Mouse (Mus musculus) midbrain, embryonic 10.5 days (tissue): Measurements from ENCODE around the gene Cd19. TPM values are rescaled to one million over a fixed set of nuclear protein-coding genes. Genes with fewer than 3 reads are reported as not detected.
A peak's percentile ranks its signal among the peaks of the same experiment; 100 is the strongest.
"Not testable (repeated sequence)": the region's sequence is repeated elsewhere in the genome, so short reads cannot be mapped to it uniquely, and the experiment has no call there.

Experiments used
- DNase-seq: peaks from one replicate; pipeline ENCODE4 v3.0.0-alpha.2; 2017; ENCODE audit warnings: low spot score
- H3K27ac ChIP-seq: fragments of 300-500 bp; sonication (generic); replicated peaks from 2 replicates; pipeline ENCODE4 v1.5.1; 2016; ENCODE audit warnings: mild to moderate bottlenecking
- H3K27me3 ChIP-seq: fragments of 300-500 bp; sonication (generic); 2 replicates; pipeline ENCODE4 v1.6.1; 2016; ENCODE audit warnings: low read depth, mild to moderate bottlenecking; ENCODE audit not compliant: poor library complexity, severe bottlenecking
- H3K36me3 ChIP-seq: fragments of 300-500 bp; sonication (generic); 2 replicates; pipeline ENCODE4 v1.6.1; 2016; ENCODE audit warnings: mild to moderate bottlenecking, moderate library complexity
- H3K4me1 ChIP-seq: fragments of 300-500 bp; sonication (generic); 2 replicates; pipeline ENCODE4 v1.6.1; 2016
- H3K4me3 ChIP-seq: fragments of 300-500 bp; sonication (generic); 2 replicates; pipeline ENCODE4 v1.5.1; 2016; ENCODE audit warnings: mild to moderate bottlenecking, moderate library complexity
- H3K9me3 ChIP-seq: fragments of 300-500 bp; sonication (generic); replicated peaks from 2 replicates; pipeline ENCODE4 v1.6.1; 2016; ENCODE audit warnings: mild to moderate bottlenecking
- WGBS: fragments of 180-500 bp; shearing (Covaris S2); methylation state at CpG from one replicate; pipeline ENCODE4 v1.1.7; 2016; 5-methylcytosine and 5-hydroxymethylcytosine counted together
- polyA plus RNA-seq: library from polyadenylated mRNA; unstranded; fragments of >200 nt; fragmentation: Nextera tagmentation; extraction: Ambion mirVana; gene quantifications from 2 replicates; pipeline ENCODE4 v1.2.1, GENCODE M21; 2016

Gene Cd19
- polyA plus RNA-seq, 1 experiment from 2014 or later = 0.16 TPM

- peaks cover 24% of the 10 kb centered on the region for H3K4me1 ChIP-seq
- no peaks in the 10 kb centered on the region for H3K36me3 ChIP-seq
- under 1% methylated on average over 82 of the region's 82 CpGs for WGBS
- H3K27ac ChIP-seq = peak within 1 kb of the TSS; percentile 96
- H3K9me3 ChIP-seq = no peaks in the 10 kb centered on the region
- no peaks in the 10 kb centered on the region; the same call in 1 of the 2 replicates for H3K27me3 ChIP-seq
- H3K4me3 ChIP-seq = peak within 1 kb of the TSS; percentile 69
- DNase-seq = peak; percentile 97
Observed at GRCm38 (mm10) chr7:126428631-126429502, 14.2 kb upstream of the Cd19 start, which contains the start of gene Rabep2. Rabep2 (plus strand) TSS chr7:126428759.

GRCm38 (mm10) chr7:126428154-126428553, 13.5 kb upstream of the Cd19 start:
- DNase-seq = peak; percentile 16
- peak overlapping the region; percentile 96 for H3K27ac ChIP-seq
- H3K36me3 ChIP-seq = no peaks in the 10 kb centered on the region
- H3K27me3 ChIP-seq = no peaks in the 10 kb centered on the region; the same call in 1 of the 2 replicates
- H3K4me1 ChIP-seq = peaks cover 24% of the 10 kb centered on the region
- 25% methylated on average over 4 of the region's 4 CpGs for WGBS
- H3K4me3 ChIP-seq = peak overlapping the region; percentile 69
- H3K9me3 ChIP-seq = no peaks in the 10 kb centered on the region

- no peak overlapping the region for H3K27ac ChIP-seq
- no peak for DNase-seq
- H3K4me3 ChIP-seq = peak overlapping the region; percentile 9; the same call in 1 of the 2 replicates
- 54% methylated on average over 12 of the region's 13 CpGs for WGBS
- H3K27me3 ChIP-seq = no peaks in the 10 kb centered on the region; the same call in 1 of the 2 replicates
- no peaks in the 10 kb centered on the region for H3K9me3 ChIP-seq
- H3K36me3 ChIP-seq = no peaks in the 10 kb centered on the region
- peaks cover 24% of the 10 kb centered on the region for H3K4me1 ChIP-seq
Observed at GRCm38 (mm10) chr7:126427323-126427860, 12.7 kb upstream of the Cd19 start.

GRCm38 (mm10) chr7:126424161-126424560, 9.5 kb upstream of the Cd19 start:
- peaks cover 17% of the 10 kb centered on the region for H3K4me1 ChIP-seq
- no peak for DNase-seq
- H3K4me3 ChIP-seq = no peak overlapping the region
- H3K27ac ChIP-seq = no peak overlapping the region
- no peaks in the 10 kb centered on the region for H3K9me3 ChIP-seq
- WGBS = 84% methylated on average over 6 of the region's 6 CpGs
- H3K36me3 ChIP-seq = no peaks in the 10 kb centered on the region
- no peaks in the 10 kb centered on the region; the same call in 1 of the 2 replicates for H3K27me3 ChIP-seq

- peaks cover 12% of the 10 kb centered on the region for H3K4me1 ChIP-seq
- DNase-seq = no peak
- H3K36me3 ChIP-seq = no peaks in the 10 kb centered on the region
- no peak overlapping the region for H3K4me3 ChIP-seq
- H3K27me3 ChIP-seq = peaks cover 10% of the 10 kb centered on the region; the same call in 1 of the 2 replicates
- 88% methylated on average over 5 of the region's 5 CpGs for WGBS
- no peak overlapping the region for H3K27ac ChIP-seq
- H3K9me3 ChIP-seq = no peaks in the 10 kb centered on the region
Observed at GRCm38 (mm10) chr7:126421756-126422155, 7.1 kb upstream of the Cd19 start.

- 75% methylated on average over 3 of the region's 3 CpGs for WGBS
- Histone ChIP-seq H3K4me3 (no peak overlapping the region), H3K9me3 (no peaks in the 10 kb centered on the region), H3K36me3 (no peaks in the 10 kb centered on the region), H3K27ac (no peak overlapping the region), H3K4me1 (peaks cover 19% of the 10 kb centered on the region), H3K27me3 (peaks cover 33% of the 10 kb centered on the region)
- no peak for DNase-seq
Observed at GRCm38 (mm10) chr7:126418496-126418895, 3.8 kb upstream of the Cd19 start.

- H3K4me3 ChIP-seq = no peak overlapping the region; the same call in 1 of the 2 replicates
- 82% methylated on average over 4 of the region's 4 CpGs for WGBS
- H3K27me3 ChIP-seq = peaks cover 42% of the 10 kb centered on the region
- no peaks in the 10 kb centered on the region for H3K9me3 ChIP-seq
- H3K4me1 ChIP-seq = peaks cover 19% of the 10 kb centered on the region
- no peaks in the 10 kb centered on the region for H3K36me3 ChIP-seq
- no peak for DNase-seq
- H3K27ac ChIP-seq = peak overlapping the region; percentile 67
Observed at GRCm38 (mm10) chr7:126417606-126418005, 2.9 kb upstream of the Cd19 start.

GRCm38 (mm10) chr7:126417045-126417444, 2.4 kb upstream of the Cd19 start:
- peaks cover 19% of the 10 kb centered on the region for H3K4me1 ChIP-seq
- no peak overlapping the region for H3K4me3 ChIP-seq
- 11% methylated on average over 8 of the region's 8 CpGs for WGBS
- H3K36me3 ChIP-seq = no peaks in the 10 kb centered on the region
- H3K27me3 ChIP-seq = peaks cover 42% of the 10 kb centered on the region
- H3K9me3 ChIP-seq = no peaks in the 10 kb centered on the region
- peak; percentile 39 for DNase-seq
- peak overlapping the region; percentile 67 for H3K27ac ChIP-seq

GRCm38 (mm10) chr7:126416615-126417014, 1.9 kb upstream of the Cd19 start:
- DNase-seq = no peak
- H3K27ac ChIP-seq = peak overlapping the region; percentile 67
- 46% methylated on average over 2 of the region's 2 CpGs for WGBS

GRCm38 (mm10) chr7:126411061-126411460, 3.6 kb downstream of the Cd19 start:
- no peaks in the 10 kb centered on the region for H3K9me3 ChIP-seq
- H3K4me1 ChIP-seq = peaks cover under 1% of the 10 kb centered on the region; the same call in 1 of the 2 replicates
- DNase-seq = no peak
- H3K36me3 ChIP-seq = no peaks in the 10 kb centered on the region
- no peak overlapping the region for H3K4me3 ChIP-seq
- 88% methylated on average over 4 of the region's 4 CpGs for WGBS
- H3K27me3 ChIP-seq = peaks cover 32% of the 10 kb centered on the region
- H3K27ac ChIP-seq = no peak overlapping the region

More at GRCm38 (mm10) chr7:126416615-126417014, 1.9 kb upstream of the Cd19 start:
- peaks cover 42% of the 10 kb centered on the region for H3K27me3 ChIP-seq
- H3K4me1 ChIP-seq = peaks cover 19% of the 10 kb centered on the region
- H3K9me3 ChIP-seq = no peaks in the 10 kb centered on the region
- no peaks in the 10 kb centered on the region for H3K36me3 ChIP-seq
- no peak overlapping the region for H3K4me3 ChIP-seq

- no peaks in the 10 kb centered on the region; the same call in 1 of the 2 replicates for H3K4me1 ChIP-seq
- DNase-seq = no peak
- 85% methylated on average over 2 of the region's 2 CpGs for WGBS
- no peak overlapping the region for H3K4me3 ChIP-seq
- no peaks in the 10 kb centered on the region for H3K36me3 ChIP-seq
- H3K27me3 ChIP-seq = peaks cover 11% of the 10 kb centered on the region; the same call in 1 of the 2 replicates
- no peaks in the 10 kb centered on the region for H3K9me3 ChIP-seq
- no peak overlapping the region for H3K27ac ChIP-seq
Observed at GRCm38 (mm10) chr7:126408686-126409085, 6.0 kb downstream of the Cd19 start.

GRCm38 (mm10) chr7:126402518-126402917, 12.2 kb downstream of the Cd19 start:
- WGBS = 86% methylated on average over 8 of the region's 8 CpGs
- not testable (repeated sequence) for H3K4me3 ChIP-seq, H3K36me3 ChIP-seq, H3K9me3 ChIP-seq, DNase-seq, H3K4me1 ChIP-seq, H3K27me3 ChIP-seq, H3K27ac ChIP-seq

- H3K36me3 ChIP-seq = no peaks in the 10 kb centered on the region
- no peak overlapping the region for H3K27ac ChIP-seq
- H3K9me3 ChIP-seq = no peaks in the 10 kb centered on the region
- DNase-seq = peak; percentile 81
- H3K4me3 ChIP-seq = no peak overlapping the region
- no peaks in the 10 kb centered on the region for H3K27me3 ChIP-seq
- 11% methylated on average over 5 of the region's 5 CpGs for WGBS
- peaks cover 21% of the 10 kb centered on the region for H3K4me1 ChIP-seq
Observed at GRCm38 (mm10) chr7:126399548-126399947, 15.1 kb downstream of the Cd19 start.
